Comparison of ENCODE assay signal across 20 mouse cellular contexts in the genomic region with DNA sequence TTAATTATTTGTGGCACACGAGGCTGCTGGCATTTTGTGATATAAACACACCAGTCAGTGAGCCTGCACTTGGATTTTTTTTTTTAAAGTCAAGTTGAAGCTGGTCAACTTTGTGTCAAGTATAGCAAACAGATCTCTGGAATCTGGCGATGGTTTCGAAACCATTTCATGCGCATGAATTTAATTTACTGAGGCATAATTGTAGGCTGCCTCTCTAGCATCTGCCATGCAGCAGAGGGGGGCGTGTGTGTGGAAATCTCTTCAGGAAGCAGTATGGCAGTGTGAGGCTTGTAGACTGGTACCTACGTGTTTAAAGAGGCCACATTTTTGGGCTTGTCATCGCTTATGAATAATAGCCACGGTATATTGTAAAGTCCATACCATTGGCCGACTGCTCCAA.
DNase-seq lines count a peak whose midpoint lies in the region; ATAC-seq lines count a peak whose summit lies in the region.
"Had no signal": no experiment of that assay in that cellular context is flagged by ENCODE, and none has a peak within 500 bp of the region (broad histone marks: within the 10 kb centered on the region; RNA-seq: fewer than 3 reads in every experiment).

No protein-coding gene starts in this region.

- H3K36me3 ChIP-seq in embryonic facial prominence, embryonic 14.5 days (ENCODE audit: control insufficient read depth, insufficient read depth, low read length) = no peaks in the 10 kb centered on the region
- H3K36me3 ChIP-seq: embryonic facial prominence, embryonic 12.5 days; forebrain, embryonic 10.5 days had no signal

- no peaks in the 10 kb centered on the region; the same call in 1 of the 2 replicates for H3K27me3 ChIP-seq in embryonic facial prominence, embryonic 14.5 days (replicated peaks; ENCODE audit: control insufficient read depth, insufficient read depth, low read length)
- H3K27me3 ChIP-seq: embryonic facial prominence, embryonic 12.5 days had no signal

- no peaks in the 10 kb centered on the region for H3K9me3 ChIP-seq in embryonic facial prominence, embryonic 14.5 days (ENCODE audit: control insufficient read depth, low read length)
- H3K9me3 ChIP-seq: embryonic facial prominence, embryonic 12.5 days; forebrain, embryonic 10.5 days had no signal

- H3K4me2 ChIP-seq in embryonic facial prominence, embryonic 14.5 days (ENCODE audit: low read depth, low read length) = no peak overlapping the region
- H3K4me2 ChIP-seq: embryonic facial prominence, embryonic 12.5 days; heart, embryonic 11.5 days had no signal

- DNase-seq in heart, postnatal 4 days = peak; percentile 1
- no peak for DNase-seq in heart, postnatal 25 days (ENCODE audit: low spot score)
- peak; percentile 16 for DNase-seq in brain, adult 2 months (ENCODE audit: low read depth, low spot score)
- peak; percentile 71 for DNase-seq in embryonic facial prominence, embryonic 14.5 days (ENCODE audit: low spot score)
- DNase-seq in layer of hippocampus, postnatal 36 days = peak; percentile 11 to 16
- DNase-seq in right cerebral cortex, adult 18-20 months = no peak
- no peak for DNase-seq in embryo, embryonic 10 days (ENCODE audit: low spot score)
- no peak for DNase-seq in spleen, postnatal 10 days (ENCODE audit: low spot score in 2 of 2)
- DNase-seq: adrenal gland, postnatal 10 days; cerebellum, adult 9-10 months; gastrocnemius, adult 2 months; kidney, adult 18-20 months; kidney, postnatal 4 days; thymus, postnatal 14 days had no signal

- H3K9ac ChIP-seq in embryonic facial prominence, embryonic 14.5 days (ENCODE audit: low read depth, low read length) = no peak overlapping the region
- H3K9ac ChIP-seq: embryonic facial prominence, embryonic 12.5 days; liver, embryonic 14.5 days had no signal

- intact Hi-C loops in heart, postnatal 25 days (cut with DNase I) = no loop called here

- no peak for ATAC-seq in embryonic facial prominence, embryonic 14.5 days (ENCODE audit: low read depth)

- 59% methylated on average over 9 of the region's 9 CpGs for WGBS in embryonic facial prominence, embryonic 14.5 days

- no peak overlapping the region for H3K4me3 ChIP-seq in embryonic facial prominence, embryonic 14.5 days (ENCODE audit: low read depth, low read length)
- H3K4me3 ChIP-seq: embryonic facial prominence, embryonic 12.5 days; forebrain, embryonic 10.5 days; gastrocnemius, adult 2 months; left cerebral cortex, adult 2 months had no signal

- no peak overlapping the region for H3K27ac ChIP-seq in embryonic facial prominence, embryonic 14.5 days (replicated peaks; ENCODE audit: low read depth, low read length)
- H3K27ac ChIP-seq: embryonic facial prominence, embryonic 12.5 days; forebrain, embryonic 10.5 days; gastrocnemius, adult 2 months; left cerebral cortex, adult 2 months; liver, embryonic 14.5 days; macrophage had no signal

- H3K4me1 ChIP-seq in embryonic facial prominence, embryonic 14.5 days (ENCODE audit: control insufficient read depth, insufficient read depth, low read length) = peaks cover 37% of the 10 kb centered on the region

Comparison
In these comparisons a context has a peak if more than half of its experiments do, and no peak if none do; other contexts are left out.
1. DNase-seq: peak in heart, postnatal 4 days (single experiment), brain, adult 2 months (single experiment), embryonic facial prominence, embryonic 14.5 days (single experiment) and layer of hippocampus, postnatal 36 days (2 of 2); none in heart, postnatal 25 days (single experiment), right cerebral cortex, adult 18-20 months (single experiment), embryo, embryonic 10 days (single experiment) and spleen, postnatal 10 days (0 of 2).